Mouse (Mus musculus) midbrain, embryonic 10.5 days (tissue): ENCODE results near the gene Slc38a10. TPM values are rescaled to one million over a fixed set of nuclear protein-coding genes. Genes with fewer than 3 reads are reported as not detected.

Source experiments
- DNase-seq: peaks from one replicate; pipeline ENCODE4 v3.0.0-alpha.2; 2017; ENCODE audit warnings: low spot score
- H3K27ac ChIP-seq: fragments of 300-500 bp; sonication (generic); replicated peaks from 2 replicates; pipeline ENCODE4 v1.5.1; 2016; ENCODE audit warnings: mild to moderate bottlenecking
- H3K27me3 ChIP-seq: fragments of 300-500 bp; sonication (generic); 2 replicates; pipeline ENCODE4 v1.6.1; 2016; ENCODE audit warnings: low read depth, mild to moderate bottlenecking; ENCODE audit not compliant: poor library complexity, severe bottlenecking
- H3K36me3 ChIP-seq: fragments of 300-500 bp; sonication (generic); 2 replicates; pipeline ENCODE4 v1.6.1; 2016; ENCODE audit warnings: mild to moderate bottlenecking, moderate library complexity
- H3K4me1 ChIP-seq: fragments of 300-500 bp; sonication (generic); 2 replicates; pipeline ENCODE4 v1.6.1; 2016
- H3K4me3 ChIP-seq: fragments of 300-500 bp; sonication (generic); 2 replicates; pipeline ENCODE4 v1.5.1; 2016; ENCODE audit warnings: mild to moderate bottlenecking, moderate library complexity
- H3K9me3 ChIP-seq: fragments of 300-500 bp; sonication (generic); replicated peaks from 2 replicates; pipeline ENCODE4 v1.6.1; 2016; ENCODE audit warnings: mild to moderate bottlenecking
- WGBS: fragments of 180-500 bp; shearing (Covaris S2); methylation state at CpG from one replicate; pipeline ENCODE4 v1.1.7; 2016; 5-methylcytosine and 5-hydroxymethylcytosine counted together
- polyA plus RNA-seq: library from polyadenylated mRNA; unstranded; fragments of >200 nt; fragmentation: Nextera tagmentation; extraction: Ambion mirVana; gene quantifications from 2 replicates; pipeline ENCODE4 v1.2.1, GENCODE M21; 2016

Gene Slc38a10
- polyA plus RNA-seq, 1 experiment from 2014 or later: 87.1 TPM

- Histone ChIP-seq H3K9me3 (no peaks in the 10 kb centered on the region), H3K4me3 (peak overlapping the region; percentile 48), H3K4me1 (peaks cover 60% of the 10 kb centered on the region), H3K27me3 (peaks cover 13% of the 10 kb centered on the region), H3K36me3 (no peaks in the 10 kb centered on the region), H3K27ac (peak overlapping the region; percentile 79)
- DNase-seq: peak; percentile 92
- WGBS: 18% methylated on average over 21 of the region's 21 CpGs
Measured at GRCm38 (mm10) chr11:120169208-120169992, 18.3 kb upstream of the Slc38a10 start.

GRCm38 (mm10) chr11:120168516-120168915 lies 17.4 kb upstream of the Slc38a10 start:
- Histone ChIP-seq H3K4me3 (peak overlapping the region; percentile 48; the same call in 1 of the 2 replicates), H3K27ac (no peak overlapping the region), H3K27me3 (peaks cover 13% of the 10 kb centered on the region), H3K9me3 (no peaks in the 10 kb centered on the region), H3K4me1 (peaks cover 65% of the 10 kb centered on the region), H3K36me3 (no peaks in the 10 kb centered on the region)
- no peak for DNase-seq
- WGBS: 89% methylated on average over 8 of the region's 8 CpGs

- Histone ChIP-seq H3K4me1 (peaks cover 65% of the 10 kb centered on the region), H3K9me3 (no peaks in the 10 kb centered on the region), H3K36me3 (no peaks in the 10 kb centered on the region), H3K4me3 (no peak overlapping the region), H3K27ac (0 out of 2 replicates have a peak overlapping the region, but pooled peaks have one; percentile 38), H3K27me3 (peaks cover 13% of the 10 kb centered on the region)
- WGBS: 37% methylated on average over 12 of the region's 12 CpGs
- DNase-seq: no peak
Measured at GRCm38 (mm10) chr11:120167921-120168356, 16.8 kb upstream of the Slc38a10 start.

- 55% methylated on average over 5 of the region's 5 CpGs for WGBS
- Histone ChIP-seq H3K4me1 (peaks cover 66% of the 10 kb centered on the region), H3K27ac (no peak overlapping the region), H3K4me3 (no peak overlapping the region), H3K9me3 (no peaks in the 10 kb centered on the region), H3K27me3 (peaks cover 9% of the 10 kb centered on the region), H3K36me3 (no peaks in the 10 kb centered on the region)
- DNase-seq: no peak
Measured at GRCm38 (mm10) chr11:120167059-120167458, 15.9 kb upstream of the Slc38a10 start.

GRCm38 (mm10) chr11:120164471-120165261 lies 13.5 kb upstream of the Slc38a10 start:
- Histone ChIP-seq H3K4me1 (peaks cover 71% of the 10 kb centered on the region), H3K4me3 (no peak overlapping the region; the same call in 1 of the 2 replicates), H3K27me3 (peaks cover 8% of the 10 kb centered on the region), H3K27ac (peak overlapping the region; percentile 46), H3K36me3 (no peaks in the 10 kb centered on the region), H3K9me3 (no peaks in the 10 kb centered on the region)
- 74% methylated on average over 17 of the region's 17 CpGs for WGBS
- DNase-seq: no peak

- no peaks in the 10 kb centered on the region for H3K9me3 ChIP-seq
- DNase-seq: no peak
- peak overlapping the region; percentile 46 for H3K27ac ChIP-seq
- H3K4me1 ChIP-seq: peaks cover 71% of the 10 kb centered on the region
- H3K36me3 ChIP-seq: no peaks in the 10 kb centered on the region
- 78% methylated on average over 5 of the region's 5 CpGs for WGBS
- H3K27me3 ChIP-seq: peaks cover 8% of the 10 kb centered on the region
- no peak overlapping the region for H3K4me3 ChIP-seq
Measured at GRCm38 (mm10) chr11:120164028-120164427, 12.9 kb upstream of the Slc38a10 start.

GRCm38 (mm10) chr11:120163207-120163606 lies 12.1 kb upstream of the Slc38a10 start:
- DNase-seq: no peak
- 90% methylated on average over 3 of the region's 3 CpGs for whole genome bisulfite sequencing
- no peak overlapping the region for H3K4me3 ChIP-seq
- peaks cover 69% of the 10 kb centered on the region for H3K4me1 ChIP-seq
- peaks cover 4% of the 10 kb centered on the region for H3K27me3 ChIP-seq
- no peak overlapping the region for H3K27ac ChIP-seq
- no peaks in the 10 kb centered on the region for H3K9me3 ChIP-seq
- H3K36me3 ChIP-seq: no peaks in the 10 kb centered on the region

- Histone ChIP-seq H3K27ac (peak overlapping the region; percentile 64; the same call in 1 of the 2 replicates), H3K9me3 (no peaks in the 10 kb centered on the region), H3K4me3 (no peak overlapping the region), H3K4me1 (peaks cover 51% of the 10 kb centered on the region), H3K27me3 (no peaks in the 10 kb centered on the region), H3K36me3 (no peaks in the 10 kb centered on the region)
- WGBS: 36% methylated on average over 4 of the region's 4 CpGs
- no peak for DNase-seq
Measured at GRCm38 (mm10) chr11:120161245-120161644, 10.1 kb upstream of the Slc38a10 start.

GRCm38 (mm10) chr11:120160478-120160877 lies 9.3 kb upstream of the Slc38a10 start:
- Histone ChIP-seq H3K27ac (peak overlapping the region; percentile 64), H3K27me3 (no peaks in the 10 kb centered on the region), H3K4me1 (peaks cover 48% of the 10 kb centered on the region), H3K4me3 (no peak overlapping the region), H3K9me3 (no peaks in the 10 kb centered on the region), H3K36me3 (no peaks in the 10 kb centered on the region)
- WGBS: 76% methylated on average over 4 of the region's 4 CpGs
- DNase-seq: peak; percentile 50

GRCm38 (mm10) chr11:120159653-120160052 lies 8.5 kb upstream of the Slc38a10 start:
- 59% methylated on average over 5 of the region's 5 CpGs for WGBS
- no peaks in the 10 kb centered on the region for H3K36me3 ChIP-seq
- H3K9me3 ChIP-seq: no peaks in the 10 kb centered on the region
- no peaks in the 10 kb centered on the region for H3K27me3 ChIP-seq
- H3K4me1 ChIP-seq: peaks cover 41% of the 10 kb centered on the region
- no peak for DNase-seq
- no peak overlapping the region for H3K4me3 ChIP-seq
- H3K27ac ChIP-seq: peak overlapping the region; percentile 64; the same call in 1 of the 2 replicates

GRCm38 (mm10) chr11:120158828-120159227 lies 7.7 kb upstream of the Slc38a10 start:
- 53% methylated on average over 5 of the region's 5 CpGs for WGBS
- H3K27ac ChIP-seq: peak overlapping the region; percentile 11; the same call in 1 of the 2 replicates
- no peak overlapping the region for H3K4me3 ChIP-seq
- no peaks in the 10 kb centered on the region for H3K27me3 ChIP-seq
- no peaks in the 10 kb centered on the region for H3K9me3 ChIP-seq
- DNase-seq: no peak
- no peaks in the 10 kb centered on the region for H3K36me3 ChIP-seq
- H3K4me1 ChIP-seq: peaks cover 34% of the 10 kb centered on the region

GRCm38 (mm10) chr11:120150440-120151112 lies 570 bp downstream of the Slc38a10 start:
- Histone ChIP-seq H3K9me3 (no peaks in the 10 kb centered on the region), H3K4me1 (peaks cover 29% of the 10 kb centered on the region), H3K36me3 (0 out of 2 replicates have a peak, but pooled peaks cover 8% of the 10 kb centered on the region), H3K27ac (peak overlapping the region; percentile 88), H3K4me3 (peak overlapping the region; percentile 98), H3K27me3 (no peaks in the 10 kb centered on the region)
- peak; percentile 36 for DNase-seq
- WGBS: under 1% methylated on average over 44 of the region's 44 CpGs
